Mouse (Mus musculus) MEL-GATA-1-ER (cell line): ENCODE results near the gene Klrb1a.
A peak's percentile ranks its signal among the peaks of the same experiment; 100 is the strongest.

Experiments
- DNase-seq: peaks from one replicate; pipeline ENCODE4 v3.0.0-alpha.2; 2012; ENCODE audit warnings: low read depth; ENCODE audit errors: extremely low read depth

Gene Klrb1a

DNA sequence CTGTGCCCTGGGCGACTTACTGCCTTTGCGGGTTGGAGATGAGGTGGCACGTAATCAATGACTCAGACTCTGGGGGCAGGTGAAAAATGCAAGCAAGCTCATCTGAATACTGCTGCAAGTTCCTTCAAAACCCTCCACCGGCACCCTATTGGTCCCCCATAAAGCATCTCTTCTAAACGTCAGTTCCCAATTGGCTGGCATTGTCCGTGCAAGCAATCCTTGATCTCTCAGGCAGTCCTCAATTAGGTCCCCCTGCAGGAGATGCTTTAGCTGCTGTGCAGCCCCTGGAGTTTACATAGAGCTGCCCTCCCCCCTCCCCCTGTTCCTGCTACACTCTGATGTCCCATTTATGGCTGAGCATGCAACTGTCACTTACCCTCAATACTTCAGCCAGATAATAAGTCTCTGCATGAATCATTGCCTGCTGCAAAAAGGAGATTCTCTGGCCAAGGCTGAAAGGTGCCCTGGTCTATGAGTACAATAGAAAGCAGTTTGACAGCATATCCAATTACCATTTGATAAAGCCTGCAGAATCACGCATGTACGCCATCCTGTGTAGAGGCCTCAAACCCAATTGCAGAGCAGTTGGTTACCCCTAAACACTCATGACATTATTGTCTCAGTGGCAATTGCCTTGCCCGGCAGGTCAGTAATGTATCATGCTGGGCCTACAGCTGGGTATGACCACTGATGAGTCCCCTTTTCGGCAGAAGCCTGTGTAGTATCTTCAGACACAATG, 20.7 kb downstream of the Klrb1a start:
- DNase-seq: no peak

- no peak for DNase-seq
Observed at GRCm38 (mm10) chr6:128602026-128602425, 21.3 kb downstream of the Klrb1a start.

DNA sequence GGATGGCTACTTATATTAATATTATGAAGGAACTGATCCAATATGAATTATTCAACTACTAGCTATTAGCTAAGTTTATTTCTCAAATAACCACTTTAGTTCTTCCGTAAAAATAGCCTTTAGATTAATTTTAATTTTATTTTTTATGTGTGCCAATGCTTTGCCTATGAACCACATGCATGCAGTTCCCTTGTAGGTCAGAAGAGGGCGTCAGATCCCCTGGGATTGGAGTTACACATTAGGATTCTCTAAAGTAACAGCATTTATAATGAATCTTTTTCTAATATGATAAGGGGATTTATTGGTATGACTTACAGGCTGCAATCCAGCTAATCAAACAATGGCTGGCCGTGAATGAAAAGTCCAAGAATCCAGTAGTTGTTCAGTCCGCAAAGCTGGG, 23.8 kb downstream of the Klrb1a start:
- DNase-seq: no peak

- no peak for DNase-seq
Observed at GRCm38 (mm10) chr6:128598256-128599047, 24.9 kb downstream of the Klrb1a start.

GRCm38 (mm10) chr6:128597121-128597522, 26.2 kb downstream of the Klrb1a start:
- DNase-seq: no peak

- DNase-seq: no peak
Observed at GRCm38 (mm10) chr6:128594651-128595050, 28.7 kb downstream of the Klrb1a start.

GRCm38 (mm10) chr6:128589426-128589825, 33.9 kb downstream of the Klrb1a start:
- no peak for DNase-seq

- DNase-seq: peak; percentile 30
Observed at GRCm38 (mm10) chr6:128587619-128588018, 35.7 kb downstream of the Klrb1a start.

GRCm38 (mm10) chr6:128585642-128586245, 37.6 kb downstream of the Klrb1a start:
- no peak for DNase-seq

DNA sequence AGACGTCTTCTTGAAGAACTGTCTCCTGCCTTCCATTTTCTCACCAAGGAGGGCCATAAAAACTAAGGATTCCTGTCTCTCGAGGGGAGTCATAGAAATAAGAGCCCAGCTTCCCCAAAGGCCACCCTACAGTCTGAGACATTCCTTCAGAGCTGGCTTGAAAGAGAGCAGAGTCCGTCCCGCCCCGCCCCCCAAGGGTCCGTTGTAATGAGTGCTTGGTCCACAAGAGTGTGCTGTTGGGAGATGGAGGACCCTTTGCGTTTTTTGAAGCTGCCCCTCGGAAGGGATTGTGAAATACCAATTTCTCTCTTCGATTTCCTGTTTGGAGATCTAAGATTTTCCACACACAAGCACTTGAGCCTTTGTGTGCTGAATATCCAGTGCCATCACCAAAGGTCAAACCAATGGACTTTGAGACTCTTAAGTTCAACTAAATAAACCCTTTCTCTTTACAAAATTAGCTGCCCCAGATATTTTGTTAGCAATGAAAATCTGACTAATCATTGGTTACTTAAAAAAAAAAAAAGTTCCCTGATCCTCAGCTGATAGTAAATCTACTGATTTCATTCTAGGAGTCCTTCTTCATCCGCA, 39.2 kb downstream of the Klrb1a start:
- no peak for DNase-seq

GRCm38 (mm10) chr6:128581508-128581907, 41.8 kb downstream of the Klrb1a start, which contains the start of gene A2ml1:
TSS of gene A2ml1 (minus strand) at chr6:128581608.
- no peak for DNase-seq

DNA sequence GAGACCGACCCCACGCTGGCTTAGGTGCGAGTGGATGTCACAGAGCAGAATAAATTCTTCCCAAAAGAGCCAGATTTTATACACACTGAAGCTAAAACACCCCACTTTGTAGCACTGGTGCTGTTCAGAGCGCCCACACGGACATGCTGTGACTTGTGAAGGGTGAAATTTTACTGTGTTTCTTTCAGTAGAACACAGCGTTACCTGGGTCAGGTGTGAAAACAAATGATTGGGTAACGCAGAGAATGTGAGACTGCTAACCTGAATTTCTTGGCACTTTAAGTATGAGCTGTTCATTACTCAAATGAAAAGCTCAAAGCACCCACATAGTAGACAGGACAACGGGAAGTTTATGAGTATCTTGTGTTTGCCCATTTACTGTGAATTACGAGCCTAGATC, 46.0 kb downstream of the Klrb1a start:
- DNase-seq: no peak

DNA sequence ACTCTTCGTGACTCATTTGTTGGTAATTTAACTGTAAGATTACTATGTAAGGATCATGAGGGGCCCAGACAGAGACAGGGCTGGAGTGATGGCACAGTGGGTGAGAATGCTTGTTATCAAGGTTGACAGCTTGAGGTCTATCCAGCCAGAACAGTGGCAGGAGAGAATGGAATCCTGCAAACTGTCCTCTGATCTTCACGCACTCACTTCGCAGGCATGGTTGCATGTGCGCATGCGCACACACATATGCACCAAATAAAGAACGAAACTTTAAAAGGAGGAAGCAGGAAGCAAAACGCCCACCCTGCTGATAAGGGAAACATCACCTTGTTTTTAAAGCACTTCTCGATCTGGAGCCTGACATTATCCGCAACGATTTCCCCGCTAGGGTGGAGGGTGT, 56.7 kb downstream of the Klrb1a start:
- DNase-seq: peak; percentile 24
